Mouse (Mus musculus): ENCODE measurements at regions not wholly inside any gene's neighbourhood (a gene's known extent, or its start where the extent isn't known, plus 50 kb on each side); places are given as distances from the start of the nearest gene placed in this dataset.
"Not testable (repeated sequence)": the region's sequence is repeated elsewhere in the genome, so short reads cannot be mapped to it uniquely, and the experiment has no call there.

GRCm38 (mm10) chr10:25702146-25702545, 166.1 kb upstream of the Smlr1 start:
- DNase-seq (ENCODE audit: low read depth, low spot score) = no peak

- DNase-seq (ENCODE audit: low read depth, low spot score) = peak; percentile 16
These were observed 159.7 kb upstream of the Smlr1 start for GRCm38 (mm10) chr10:25695798-25696197.

GRCm38 (mm10) chr10:25681243-25681642, 145.2 kb upstream of the Smlr1 start:
- peak; percentile 47 for DNase-seq (ENCODE audit: low read depth, low spot score)

GRCm38 (mm10) chr10:25677889-25678288, 141.8 kb upstream of the Smlr1 start:
- no peak for DNase-seq (ENCODE audit: low read depth, low spot score)

GRCm38 (mm10) chr10:25675368-25675767, 139.3 kb upstream of the Smlr1 start:
- no peak for DNase-seq (ENCODE audit: low read depth, low spot score)

- DNase-seq (ENCODE audit: low read depth, low spot score) = peak; percentile 22
These were observed 134.0 kb upstream of the Smlr1 start for GRCm38 (mm10) chr10:25670061-25670460.

- no peak for DNase-seq (ENCODE audit: low read depth, low spot score)
These were observed 116.9 kb upstream of the Smlr1 start for GRCm38 (mm10) chr10:25652742-25653563.

- DNase-seq (ENCODE audit: low read depth, low spot score) = peak; percentile 69
These were observed 111.7 kb upstream of the Smlr1 start for GRCm38 (mm10) chr10:25647740-25648139.

GRCm38 (mm10) chr10:25643518-25643993, 107.5 kb upstream of the Smlr1 start:
- DNase-seq (ENCODE audit: low read depth, low spot score) = no peak

- DNase-seq (ENCODE audit: low read depth, low spot score) = no peak
These were observed 106.1 kb upstream of the Smlr1 start for GRCm38 (mm10) chr10:25642079-25642696.

GRCm38 (mm10) chr10:25633058-25633614, 97.1 kb upstream of the Smlr1 start:
- no peak for DNase-seq (ENCODE audit: low read depth, low spot score)

- DNase-seq (ENCODE audit: low read depth, low spot score) = peak; percentile 80
These were observed 96.2 kb upstream of the Smlr1 start for GRCm38 (mm10) chr10:25632306-25632705.

- no peak for DNase-seq (ENCODE audit: low read depth, low spot score)
These were observed 86.5 kb upstream of the Smlr1 start for GRCm38 (mm10) chr10:25622585-25622984.

- not testable (repeated sequence) for DNase-seq (ENCODE audit: low read depth, low spot score)
These were observed 85.7 kb upstream of the Smlr1 start for GRCm38 (mm10) chr10:25621747-25622134.

- peak; percentile 17 for DNase-seq (ENCODE audit: low read depth, low spot score)
These were observed 85.1 kb upstream of the Smlr1 start for GRCm38 (mm10) chr10:25620939-25621746.

GRCm38 (mm10) chr10:25619702-25620101, 83.6 kb upstream of the Smlr1 start:
- DNase-seq (ENCODE audit: low read depth, low spot score) = no peak

- no peak for DNase-seq (ENCODE audit: low read depth, low spot score)
These were observed 65.4 kb upstream of the Smlr1 start for GRCm38 (mm10) chr10:25601471-25601870.

GRCm38 (mm10) chr10:25589316-25589645, 53.2 kb upstream of the Smlr1 start:
- peak; percentile 42 for DNase-seq (ENCODE audit: low read depth, low spot score)

GRCm38 (mm10) chr10:25588611-25589315, 52.7 kb upstream of the Smlr1 start:
- peak; percentile 61 for DNase-seq (ENCODE audit: low read depth, low spot score)
